Mouse (Mus musculus): ENCODE data around the gene Farsa. TPM values are rescaled to one million over a fixed set of nuclear protein-coding genes. Genes with fewer than 3 reads are reported as not detected.
A peak's percentile ranks its signal among the peaks of the same experiment; 100 is the strongest.
"Not testable (repeated sequence)": the region's sequence is repeated elsewhere in the genome, so short reads cannot be mapped to it uniquely, and the experiment has no call there.

Farsa gene
- polyA plus RNA-seq, 1 experiment from 2014 or later: 96.9 TPM

GRCm38 (mm10) chr8:84822723-84823122, 34.1 kb upstream of the Farsa start, which contains the start of gene Dand5:
Dand5 (minus strand) TSS chr8:84822823.
- Histone ChIP-seq H3K27ac (no peak within 1 kb of the TSS), H3K4me3 (no peak within 1 kb of the TSS), H3K4me1 (peaks cover 13% of the 10 kb centered on the region; the same call in 1 of the 2 replicates), H3K27me3 (no peaks in the 10 kb centered on the region; the same call in 1 of the 2 replicates), H3K9me3 (no peaks in the 10 kb centered on the region), H3K36me3 (no peaks in the 10 kb centered on the region), H3K4me2 (peak within 1 kb of the TSS; percentile 44), H3K9ac (no peak within 1 kb of the TSS)
- ATAC-seq (ENCODE audit: borderline replicate concordance, extremely low read depth, low FRiP score, low TSS enrichment): no peak
- whole genome bisulfite sequencing: 48% methylated on average over 3 of the region's 3 CpGs

- Histone ChIP-seq H3K4me3 (no peak overlapping the region), H3K36me3 (no peaks in the 10 kb centered on the region), H3K4me2 (peak overlapping the region; percentile 44), H3K9me3 (no peaks in the 10 kb centered on the region), H3K9ac (no peak overlapping the region), H3K4me1 (peaks cover 13% of the 10 kb centered on the region; the same call in 1 of the 2 replicates), H3K27me3 (no peaks in the 10 kb centered on the region; the same call in 1 of the 2 replicates), H3K27ac (no peak overlapping the region)
- 1% methylated on average over 18 of the region's 18 CpGs for WGBS
- ATAC-seq (ENCODE audit: borderline replicate concordance, extremely low read depth, low FRiP score, low TSS enrichment): peak; percentile 81
Observed at GRCm38 (mm10) chr8:84823653-84824052, 33.1 kb upstream of the Farsa start.

GRCm38 (mm10) chr8:84825636-84826035, 31.2 kb upstream of the Farsa start:
- H3K4me2 ChIP-seq: no peak overlapping the region
- ATAC-seq (ENCODE audit: borderline replicate concordance, extremely low read depth, low FRiP score, low TSS enrichment): no peak
- H3K4me3 ChIP-seq: no peak overlapping the region
- H3K36me3 ChIP-seq: no peaks in the 10 kb centered on the region
- H3K4me1 ChIP-seq: peaks cover 13% of the 10 kb centered on the region; the same call in 1 of the 2 replicates
- no peaks in the 10 kb centered on the region for H3K9me3 ChIP-seq
- no peak overlapping the region for H3K9ac ChIP-seq
- no peak overlapping the region for H3K27ac ChIP-seq
- 38% methylated on average over 4 of the region's 4 CpGs for WGBS
- H3K27me3 ChIP-seq: no peaks in the 10 kb centered on the region; the same call in 1 of the 2 replicates

- not testable (repeated sequence) for H3K27me3 ChIP-seq; H3K27ac ChIP-seq; ATAC-seq (ENCODE audit: borderline replicate concordance, extremely low read depth, low FRiP score, low TSS enrichment); H3K9me3 ChIP-seq; H3K36me3 ChIP-seq; H3K9ac ChIP-seq; H3K4me1 ChIP-seq; H3K4me2 ChIP-seq; H3K4me3 ChIP-seq
- 83% methylated on average over 2 of the region's 2 CpGs for WGBS
Observed at GRCm38 (mm10) chr8:84826518-84826917, 30.3 kb upstream of the Farsa start.

- Histone ChIP-seq H3K4me2 (peak within 1 kb of the TSS; percentile 63), H3K9ac (peak within 1 kb of the TSS; percentile 90), H3K36me3 (peaks cover 27% of the 10 kb centered on the region), H3K4me3 (peak within 1 kb of the TSS; percentile 70), H3K4me1 (peaks cover 33% of the 10 kb centered on the region), H3K9me3 (no peaks in the 10 kb centered on the region), H3K27me3 (no peaks in the 10 kb centered on the region), H3K27ac (peak within 1 kb of the TSS; percentile 89)
- 61% methylated on average over 11 of the region's 11 CpGs for WGBS
- ATAC-seq (ENCODE audit: borderline replicate concordance, extremely low read depth, low FRiP score, low TSS enrichment): no peak
Observed at GRCm38 (mm10) chr8:84831490-84831889, 25.3 kb upstream of the Farsa start, which contains the start of gene Gadd45gip1. Gadd45gip1 (plus strand) TSS chr8:84831522.

GRCm38 (mm10) chr8:84832034-84832717, 24.6 kb upstream of the Farsa start:
- WGBS: under 1% methylated on average over 59 of the region's 59 CpGs
- peak; percentile 79 for ATAC-seq (ENCODE audit: borderline replicate concordance, extremely low read depth, low FRiP score, low TSS enrichment)

GRCm38 (mm10) chr8:84832759-84833742, 23.7 kb upstream of the Farsa start:
- WGBS: 55% methylated on average over 10 of the region's 10 CpGs
- no peaks in the 10 kb centered on the region for H3K27me3 ChIP-seq

More at GRCm38 (mm10) chr8:84832034-84832717, 24.6 kb upstream of the Farsa start:
- Histone ChIP-seq H3K36me3 (peaks cover 34% of the 10 kb centered on the region), H3K4me3 (peak overlapping the region; percentile 70), H3K4me2 (peak overlapping the region; percentile 63), H3K4me1 (peaks cover 35% of the 10 kb centered on the region), H3K27ac (peak overlapping the region; percentile 89), H3K9ac (peak overlapping the region; percentile 90), H3K9me3 (no peaks in the 10 kb centered on the region), H3K27me3 (no peaks in the 10 kb centered on the region)

GRCm38 (mm10) chr8:84834002-84834865, 22.6 kb upstream of the Farsa start:
- no peak overlapping the region for H3K4me3 ChIP-seq
- 83% methylated on average over 19 of the region's 19 CpGs for whole genome bisulfite sequencing
- H3K4me1 ChIP-seq: peaks cover 43% of the 10 kb centered on the region
- no peak overlapping the region for H3K9ac ChIP-seq
- peak overlapping the region; percentile 32 for H3K27ac ChIP-seq
- H3K4me2 ChIP-seq: no peak overlapping the region
- no peaks in the 10 kb centered on the region for H3K9me3 ChIP-seq
- H3K27me3 ChIP-seq: no peaks in the 10 kb centered on the region
- peaks cover 54% of the 10 kb centered on the region for H3K36me3 ChIP-seq
- ATAC-seq (ENCODE audit: borderline replicate concordance, extremely low read depth, low FRiP score, low TSS enrichment): no peak

More at GRCm38 (mm10) chr8:84832759-84833742, 23.7 kb upstream of the Farsa start:
- no peaks in the 10 kb centered on the region for H3K9me3 ChIP-seq
- peak overlapping the region; percentile 90 for H3K9ac ChIP-seq
- H3K36me3 ChIP-seq: peaks cover 43% of the 10 kb centered on the region
- peak overlapping the region; percentile 70 for H3K4me3 ChIP-seq
- ATAC-seq (ENCODE audit: borderline replicate concordance, extremely low read depth, low FRiP score, low TSS enrichment): no peak
- H3K4me1 ChIP-seq: peaks cover 40% of the 10 kb centered on the region
- H3K27ac ChIP-seq: peak overlapping the region; percentile 89
- peak overlapping the region; percentile 63 for H3K4me2 ChIP-seq

- Histone ChIP-seq H3K9ac (no peak overlapping the region), H3K36me3 (peaks cover 54% of the 10 kb centered on the region), H3K4me3 (no peak overlapping the region), H3K4me2 (no peak overlapping the region), H3K4me1 (peaks cover 49% of the 10 kb centered on the region), H3K27me3 (no peaks in the 10 kb centered on the region), H3K9me3 (no peaks in the 10 kb centered on the region), H3K27ac (peak overlapping the region; percentile 32)
- 49% methylated on average over 10 of the region's 10 CpGs for WGBS
- ATAC-seq (ENCODE audit: borderline replicate concordance, extremely low read depth, low FRiP score, low TSS enrichment): peak; percentile 68
Observed at GRCm38 (mm10) chr8:84834866-84835855, 21.6 kb upstream of the Farsa start.

- H3K27ac ChIP-seq: no peak overlapping the region
- H3K36me3 ChIP-seq: peaks cover 68% of the 10 kb centered on the region
Observed at GRCm38 (mm10) chr8:84837149-84837911, 19.5 kb upstream of the Farsa start.

More at GRCm38 (mm10) chr8:84837149-84837911, 19.5 kb upstream of the Farsa start:
- Histone ChIP-seq H3K4me2 (no peak overlapping the region), H3K9ac (no peak overlapping the region), H3K27me3 (no peaks in the 10 kb centered on the region), H3K4me3 (no peak overlapping the region), H3K4me1 (peaks cover 49% of the 10 kb centered on the region), H3K9me3 (no peaks in the 10 kb centered on the region)
- WGBS: 52% methylated on average over 8 of the region's 8 CpGs
- ATAC-seq (ENCODE audit: borderline replicate concordance, extremely low read depth, low FRiP score, low TSS enrichment): no peak

Data from lung, embryonic 15.5 days (tissue).